Mouse (Mus musculus) ES-E14 (cell line): ENCODE measurements around the gene C2cd4b. TPM values are rescaled to one million over a fixed set of nuclear protein-coding genes. Genes with fewer than 3 reads are reported as not detected.

Experiments
- DNase-seq: peaks from one replicate; pipeline ENCODE4 v3.0.0-alpha.2; 2013; ENCODE audit warnings: low read depth, low spot score
- H3K27ac ChIP-seq: 2 replicates; pipeline ENCODE4 v1.5.1; 2012; ENCODE audit warnings: low read depth, mild to moderate bottlenecking, low read length, moderate library complexity, mixed read lengths; ENCODE audit not compliant: poor library complexity, insufficient read depth, severe bottlenecking
- H3K36me3 ChIP-seq: 2 replicates; pipeline ENCODE4 v1.6.1; 2012; ENCODE audit warnings: mild to moderate bottlenecking, low read length, moderate library complexity, mixed read lengths; ENCODE audit not compliant: control insufficient read depth, poor library complexity, insufficient read depth, severe bottlenecking
- H3K4me1 ChIP-seq, 2 experiments: fragments of 150-350 bp in 1 of 2; sonication (generic) in 1 of 2; 2 replicates each; pipeline ENCODE4 v1.6.1; 2012; ENCODE audit warnings: low read length in 2 of 2, mild to moderate bottlenecking in 1 of 2, mixed read lengths in 1 of 2; ENCODE audit not compliant: control insufficient read depth in 2 of 2, insufficient read depth in 2 of 2, poor library complexity in 1 of 2
- H3K4me3 ChIP-seq, 2 experiments: fragments of 150-350 bp in 1 of 2; sonication (generic) in 1 of 2; 2 replicates each; pipeline ENCODE4 v1.5.1; 2012; ENCODE audit warnings: low read length in 2 of 2, low read depth in 1 of 2, mild to moderate bottlenecking in 1 of 2, mixed read lengths in 1 of 2; ENCODE audit not compliant: insufficient read depth in 1 of 2, poor library complexity in 1 of 2, severe bottlenecking in 1 of 2
- H3K9ac ChIP-seq: 2 replicates; pipeline ENCODE4 v1.6.1; 2012; ENCODE audit warnings: low read depth, mild to moderate bottlenecking, low read length, mixed read lengths; ENCODE audit not compliant: poor library complexity, insufficient read depth, severe bottlenecking
- H3K9me3 ChIP-seq: fragments of 150-350 bp; sonication (generic); 2 replicates; pipeline ENCODE4 v1.6.1; 2012; ENCODE audit warnings: low read depth, mild to moderate bottlenecking, low read length; ENCODE audit not compliant: control insufficient read depth, insufficient read depth
- CHD2 ChIP-seq: IDR thresholded peaks from 2 replicates; pipeline ENCODE4 v1.6.1; 2014; ENCODE audit warnings: mild to moderate bottlenecking, low read depth, low read length, inconsistent platforms
- HCFC1 ChIP-seq: IDR thresholded peaks from 2 replicates; pipeline ENCODE4 v1.6.1; 2012; ENCODE audit warnings: low read length, inconsistent platforms, borderline replicate concordance; ENCODE audit not compliant: insufficient read depth
- MAFK ChIP-seq: IDR thresholded peaks from 2 replicates; pipeline ENCODE4 v1.6.1; 2014; ENCODE audit warnings: mild to moderate bottlenecking, low read depth, low read length, inconsistent platforms; ENCODE audit not compliant: insufficient read depth
- ZC3H11A ChIP-seq: IDR thresholded peaks from 2 replicates; pipeline ENCODE4 v1.6.1; 2012; ENCODE audit warnings: low read depth, mild to moderate bottlenecking, inconsistent platforms, low read length, borderline replicate concordance
- ZNF384 ChIP-seq: IDR thresholded peaks from 2 replicates; pipeline ENCODE4 v1.6.1; 2012; ENCODE audit warnings: low read depth, low read length, inconsistent platforms
- in situ Hi-C, 2 experiments: fragments of 600-800 bp; cut with MboI; formaldehyde crosslinking; loops; one replicate each; pipeline ENCODE4 v1.15.1; 2025; ENCODE audit warnings: low sequenced_read_pairs in 2 of 2, inconsistent platforms in 1 of 2; ENCODE audit not compliant: unreplicated experiment in 2 of 2
- total RNA-seq: library from RNA; depleted of rRNA; stranded (reverse); fragments of 300-350 nt; gene quantifications from 2 replicates; pipeline ENCODE4 v1.2.3, GENCODE M21; 2012

Gene C2cd4b
- total RNA-seq, 1 experiment = 1.1 TPM

GRCm38 (mm10) chr9:67783464-67783863 is 24.2 kb downstream of the C2cd4b start:
- H3K9me3 ChIP-seq = no peaks in the 10 kb centered on the region
- DNase-seq = no peak
- TF ChIP-seq ZNF384 = no peak
- no peak for TF ChIP-seq CHD2
- no peak for TF ChIP-seq HCFC1
- TF ChIP-seq ZC3H11A = no peak
- TF ChIP-seq MAFK = no peak
- no peaks in the 10 kb centered on the region for H3K36me3 ChIP-seq
- H3K9ac ChIP-seq = no peak overlapping the region
- H3K4me3 ChIP-seq = no peak overlapping the region
- in situ Hi-C loops = no loop called here
- 0 out of 4 replicates have a peak, but pooled peaks cover 0 to 3% of the 10 kb centered on the region in 2 experiments for H3K4me1 ChIP-seq
- no peak overlapping the region for H3K27ac ChIP-seq

DNA sequence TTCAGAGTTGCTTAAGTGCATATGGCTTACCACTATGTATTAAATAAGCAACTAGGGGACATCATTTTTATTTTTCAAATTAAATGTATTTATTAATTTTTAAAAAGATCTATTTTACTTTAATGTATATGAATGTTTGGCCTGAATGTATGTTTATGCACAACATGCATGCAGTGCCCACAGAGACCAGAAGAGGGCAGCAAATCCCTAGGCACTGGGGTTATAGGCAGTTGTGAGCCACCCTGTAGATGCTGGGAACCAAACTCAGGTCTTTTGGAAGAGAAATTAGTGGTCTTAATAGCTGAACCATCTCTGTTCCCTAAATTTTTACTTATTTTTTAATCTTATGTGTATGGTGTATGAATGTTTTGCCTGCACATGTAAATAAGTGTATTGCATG is 24.7 kb downstream of the C2cd4b start:
- TF ChIP-seq HCFC1 (no peak), ZNF384 (no peak), CHD2 (no peak), MAFK (no peak), ZC3H11A (no peak)
- peak; percentile 33 for DNase-seq

DNA sequence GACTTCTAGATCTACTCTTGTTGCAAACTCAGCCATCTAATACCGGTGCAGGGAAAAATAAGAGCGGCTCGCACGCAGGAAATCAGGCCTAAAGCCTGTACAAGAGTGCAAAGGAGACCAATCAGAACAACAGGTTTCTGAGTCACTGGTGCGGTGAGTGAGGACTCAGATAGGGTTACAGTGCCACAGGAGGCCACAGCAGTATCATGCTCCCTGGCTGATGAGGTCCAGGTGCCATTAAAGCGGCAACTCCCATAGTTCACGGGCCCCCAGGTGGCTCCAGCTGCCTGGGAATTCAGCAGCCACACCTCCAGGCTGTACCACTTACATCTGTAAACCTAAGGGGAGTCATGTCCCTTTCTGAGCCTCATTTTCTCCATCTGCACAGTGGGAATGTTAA is 27.1 kb downstream of the C2cd4b start:
- in situ Hi-C loops = no loop called here
- H3K4me3 ChIP-seq = no peak overlapping the region

More for the DNA sequence above, 24.7 kb downstream of the C2cd4b start:
- no peak overlapping the region for H3K27ac ChIP-seq
- no peak overlapping the region for H3K9ac ChIP-seq
- no peaks in the 10 kb centered on the region for H3K36me3 ChIP-seq
- H3K9me3 ChIP-seq = no peaks in the 10 kb centered on the region
- no peak overlapping the region for H3K4me3 ChIP-seq
- in situ Hi-C loops = no loop called here
- H3K4me1 ChIP-seq = 0 out of 4 replicates have a peak, but pooled peaks cover 0 to 3% of the 10 kb centered on the region in 2 experiments

DNA sequence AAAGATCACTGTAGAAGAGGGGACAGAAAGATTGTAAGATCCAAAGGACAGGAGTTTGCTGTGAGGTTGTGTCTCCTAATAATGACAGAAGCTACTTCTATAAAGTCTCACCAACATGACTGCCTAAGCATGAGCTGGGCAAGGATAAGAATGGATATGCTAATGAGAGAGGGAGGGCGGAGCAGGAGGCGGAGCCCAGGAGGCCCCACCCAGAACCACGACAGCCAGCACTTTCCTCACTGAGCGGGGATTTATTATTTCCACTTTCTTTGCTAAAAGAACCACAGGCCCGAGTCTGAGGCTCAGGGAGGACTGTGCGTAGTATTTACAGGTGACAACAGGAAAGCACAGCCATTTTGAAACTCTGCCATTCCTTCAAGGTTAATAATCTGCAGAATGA is 28.4 kb downstream of the C2cd4b start:
- Histone ChIP-seq H3K9ac (no peak overlapping the region), H3K4me3 (peak overlapping the region; percentile 23 to 73; a peak in 3 of 4 replicates), H3K36me3 (no peaks in the 10 kb centered on the region), H3K27ac (no peak overlapping the region), H3K9me3 (no peaks in the 10 kb centered on the region), H3K4me1 (0 out of 4 replicates have a peak, but pooled peaks cover 0 to 3% of the 10 kb centered on the region in 2 experiments)
- no peak for TF ChIP-seq CHD2
- no peak for TF ChIP-seq ZNF384
- TF ChIP-seq ZC3H11A = no peak
- TF ChIP-seq HCFC1 = no peak
- no peak for TF ChIP-seq MAFK
- in situ Hi-C loops = no loop called here
- peak; percentile 36 for DNase-seq

More for the DNA sequence above, 27.1 kb downstream of the C2cd4b start:
- Histone ChIP-seq H3K36me3 (no peaks in the 10 kb centered on the region), H3K9ac (no peak overlapping the region), H3K27ac (no peak overlapping the region), H3K4me1 (0 out of 4 replicates have a peak, but pooled peaks cover 0 to 3% of the 10 kb centered on the region in 2 experiments), H3K9me3 (no peaks in the 10 kb centered on the region)
- no peak for TF ChIP-seq ZC3H11A
- DNase-seq = no peak

DNA sequence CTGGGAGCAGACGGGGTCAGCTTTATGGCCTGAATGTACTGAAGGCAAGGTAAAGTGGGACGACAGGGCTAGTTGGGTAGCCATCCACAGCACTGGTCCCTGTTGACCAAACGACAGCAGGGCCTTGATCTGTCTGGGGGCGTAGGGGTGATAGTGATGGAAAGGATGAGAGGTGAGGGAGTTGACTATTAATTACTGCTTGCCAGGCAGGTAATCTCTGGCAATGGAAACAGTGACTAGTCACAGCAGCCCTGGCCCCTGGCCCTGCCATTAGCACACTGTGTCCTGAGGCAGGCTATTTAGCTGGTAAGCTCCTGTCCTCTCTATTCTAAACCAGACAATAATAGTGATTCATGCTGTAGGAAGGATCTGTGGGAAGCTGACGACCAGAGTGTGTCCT is 33.2 kb downstream of the C2cd4b start:
- Histone ChIP-seq H3K4me1 (0 out of 4 replicates have a peak, but pooled peaks cover 0 to 3% of the 10 kb centered on the region in 2 experiments), H3K9ac (no peak overlapping the region), H3K27ac (no peak overlapping the region), H3K9me3 (no peaks in the 10 kb centered on the region), H3K4me3 (no peak overlapping the region), H3K36me3 (no peaks in the 10 kb centered on the region)
- DNase-seq = no peak
- in situ Hi-C loops = no loop called here
- no peak for TF ChIP-seq ZC3H11A
- TF ChIP-seq MAFK = no peak
- no peak for TF ChIP-seq CHD2
- no peak for TF ChIP-seq HCFC1
- no peak for TF ChIP-seq ZNF384
